In genomic region chr7:19920506-19921261, GRCm38 (mm10) we compare ENCODE assay signal across 8 mouse cellular contexts. TPM values are rescaled to one million over a fixed set of nuclear protein-coding genes. Genes with fewer than 3 reads are reported as not detected.
DNase-seq lines count a peak whose midpoint lies in the region; ATAC-seq and TF ChIP-seq lines count a peak whose summit lies in the region.

TSS of gene Pvr (minus strand) at chr7:19921160.

- under 1% methylated on average over 53 of the region's 60 CpGs for WGBS in lung, embryonic 14.5 days
- under 1% methylated on average over 60 of the region's 60 CpGs for whole genome bisulfite sequencing in thymus, adult 2 months

- TF ChIP-seq CTCF in lung, embryonic 14.5 days (IDR thresholded peaks at IDR 0.05; ENCODE audit: low read depth) = peak; percentile 55
- TF ChIP-seq CTCF in thymus, adult 2 months (IDR thresholded peaks at IDR 0.05; ENCODE audit: borderline replicate concordance, control insufficient read depth, extremely low read depth, insufficient read depth, low read length, poor library complexity) = 0 out of 2 replicates have a peak, but pooled peaks have one; percentile 10

- peaks cover 18% of the 10 kb centered on the region for H3K36me3 ChIP-seq in ES-E14 (ENCODE audit: control insufficient read depth, insufficient read depth, low read length, poor library complexity, severe bottlenecking)
- peaks cover 19% of the 10 kb centered on the region for H3K36me3 ChIP-seq in lung, embryonic 14.5 days (ENCODE audit: insufficient read depth)
- H3K36me3 ChIP-seq in thymus, adult 2 months (ENCODE audit: control insufficient read depth, insufficient read depth, low read length) = peaks cover 26% of the 10 kb centered on the region

- peak within 1 kb of the TSS; percentile 62 to 72 for H3K4me3 ChIP-seq in ES-E14 (ENCODE audit: insufficient read depth in 1 of 2, low read depth in 1 of 2, low read length in 2 of 2, poor library complexity in 1 of 2, severe bottlenecking in 1 of 2)
- H3K4me3 ChIP-seq in lung, embryonic 14.5 days (ENCODE audit: low read depth, low read length) = peak within 1 kb of the TSS; percentile 76
- H3K4me3 ChIP-seq in thymus, adult 2 months (ENCODE audit: control insufficient read depth, insufficient read depth, low read length) = peak within 1 kb of the TSS; percentile 80

- peaks cover 0 to 11% of the 10 kb centered on the region in 2 experiments; a peak in 2 of 4 replicates for H3K4me1 ChIP-seq in ES-E14 (ENCODE audit: control insufficient read depth in 2 of 2, insufficient read depth in 2 of 2, low read length in 2 of 2, poor library complexity in 1 of 2)
- H3K4me1 ChIP-seq in lung, embryonic 14.5 days (ENCODE audit: insufficient read depth) = no peaks in the 10 kb centered on the region
- H3K4me1 ChIP-seq in thymus, adult 2 months (replicated peaks; ENCODE audit: control insufficient read depth, insufficient read depth, low read length) = peaks cover 40% of the 10 kb centered on the region

- peak within 1 kb of the TSS; percentile 77 for H3K9ac ChIP-seq in ES-E14 (ENCODE audit: insufficient read depth, low read depth, low read length, poor library complexity, severe bottlenecking)
- peak within 1 kb of the TSS; percentile 82 for H3K9ac ChIP-seq in lung, embryonic 14.5 days

- in situ Hi-C loops in ES-E14 (cut with MboI; ENCODE audit: low sequenced_read_pairs in 2 of 2, unreplicated experiment in 2 of 2) = no loop called here

- peak; percentile 64 for DNase-seq in ES-E14 (ENCODE audit: low read depth, low spot score)
- peak; percentile 47 to 76 for DNase-seq in cerebellum, adult 18-20 months
- DNase-seq in heart, postnatal 4 days = peak; percentile 85
- peak; percentile 64 to 75 for DNase-seq in layer of hippocampus, adult 8-10 months (ENCODE audit: low spot score in 2 of 2)
- DNase-seq in lung, embryonic 14.5 days = peak; percentile 88
- DNase-seq in thymus, adult 2 months = peak; percentile 74

- no peak for TF ChIP-seq POLR2A in thymus, adult 2 months (IDR thresholded peaks at IDR 0.05; ENCODE audit: control insufficient read depth, extremely low read depth, insufficient read depth, low read length, poor library complexity)

- H3K4me2 ChIP-seq in lung, embryonic 14.5 days = peak within 1 kb of the TSS; percentile 71

- ATAC-seq in frontal cortex, adult (ENCODE audit: low TSS enrichment) = peak; percentile 96
- ATAC-seq in lung, embryonic 14.5 days (ENCODE audit: insufficient read depth) = peak; percentile 93
- peak; percentile 48 for ATAC-seq in neutrophil, adult 5-6 weeks (ENCODE audit: extremely low read depth, insufficient number of reproducible peaks, low FRiP score, poor library complexity, severe bottlenecking)

- H3K27me3 ChIP-seq in lung, embryonic 14.5 days (ENCODE audit: insufficient read depth, low read length) = no peaks in the 10 kb centered on the region
- no peaks in the 10 kb centered on the region for H3K27me3 ChIP-seq in thymus, adult 2 months (ENCODE audit: control insufficient read depth, insufficient read depth, low read length)

- no peaks in the 10 kb centered on the region for H3K9me3 ChIP-seq in ES-E14 (ENCODE audit: control insufficient read depth, insufficient read depth, low read depth, low read length)
- H3K9me3 ChIP-seq in lung, embryonic 14.5 days (ENCODE audit: low read depth, low read length) = no peaks in the 10 kb centered on the region

- H3K27ac ChIP-seq in ES-E14 (ENCODE audit: insufficient read depth, low read depth, low read length, poor library complexity, severe bottlenecking) = peak within 1 kb of the TSS; percentile 63
- peak within 1 kb of the TSS; percentile 86 for H3K27ac ChIP-seq in lung, embryonic 14.5 days (ENCODE audit: low read depth)
- H3K27ac ChIP-seq in thymus, adult 2 months (ENCODE audit: control insufficient read depth, insufficient read depth, low read length) = peak within 1 kb of the TSS; percentile 68

TF ChIP-seq in ES-E14, 5 proteins besides CTCF, POLR2A, EP300 and RAD21:
- TF ChIP-seq HCFC1 (IDR thresholded peaks at IDR 0.05; ENCODE audit: borderline replicate concordance, insufficient read depth, low read length) = peak; percentile 42; the same call in 1 of the 2 replicates
- no peak for TF ChIP-seq CHD2 (IDR thresholded peaks at IDR 0.05; ENCODE audit: low read depth, low read length)
TF ChIP-seq in ES-E14: peak in this region for 1.

RNA-seq across cellular contexts. Expression of gene Pvr, which starts in this region (rescaled TPM):
- total RNA-seq in ES-E14 (2012; rRNA removed) = 38.6 and 49.9 TPM in 2 replicates
- 10 to 100 TPM; 25.7 to 28.3 TPM for total RNA-seq in heart, postnatal 4 days (2021)
- total RNA-seq in layer of hippocampus, adult 8-10 months (2022) = 10 to 100 TPM; 12.5 to 16.1 (median 13.8) TPM
- polyA plus RNA-seq in lung, embryonic 14.5 days (2014; fragmentation: Nextera tagmentation; extraction: Ambion mirVana) = 13.0 and 13.2 TPM in 2 replicates
- total RNA-seq in neutrophil, adult 5-6 weeks (2017) = 6.8 and 9.2 TPM in 2 replicates
- 74.9 and 82.4 TPM in 2 replicates for polyA plus RNA-seq in thymus, adult 2 months (2012; rRNA removed)

Comparison
In these comparisons a context has a peak if more than half of its experiments do, and no peak if none do; other contexts are left out.
1. Peak in every context shown above with its lines: DNase-seq, ATAC-seq, H3K4me3 ChIP-seq and H3K27ac ChIP-seq.